Mouse (Mus musculus) gastrocnemius, postnatal 14 days (tissue): ENCODE measurements around the gene Exo1. TPM values are rescaled to one million over a fixed set of nuclear protein-coding genes. Genes with fewer than 3 reads are reported as not detected.
A peak's percentile ranks its signal among the peaks of the same experiment; 100 is the strongest.

ENCODE experiments used
- DNase-seq: peaks from one replicate; pipeline ENCODE4 v3.0.0; 2021; ENCODE audit warnings: mixed read lengths
- intact Hi-C: fragments of 180-260 bp; cut with DNase I; formaldehyde crosslinking; loops from one replicate; pipeline ENCODE4 v1.15.1; 2025; ENCODE audit warnings: low total_unique reads
- long read RNA-seq, 2 experiments: library from polyadenylated mRNA; stranded (forward); transcript quantifications; one replicate each; pipeline ENCODE4 v2.0.0; 2021
- total RNA-seq, 2 experiments: library from RNA; stranded (reverse); gene quantifications; 2 replicates each; pipeline ENCODE4 v1.2.3; 2021

Gene Exo1
- total RNA-seq = 1 to 10 TPM; 1.3 to 2.4 TPM
- long read RNA-seq, experiment 1 = 0 reads
- long read RNA-seq, experiment 2 = 0 reads

DNA sequence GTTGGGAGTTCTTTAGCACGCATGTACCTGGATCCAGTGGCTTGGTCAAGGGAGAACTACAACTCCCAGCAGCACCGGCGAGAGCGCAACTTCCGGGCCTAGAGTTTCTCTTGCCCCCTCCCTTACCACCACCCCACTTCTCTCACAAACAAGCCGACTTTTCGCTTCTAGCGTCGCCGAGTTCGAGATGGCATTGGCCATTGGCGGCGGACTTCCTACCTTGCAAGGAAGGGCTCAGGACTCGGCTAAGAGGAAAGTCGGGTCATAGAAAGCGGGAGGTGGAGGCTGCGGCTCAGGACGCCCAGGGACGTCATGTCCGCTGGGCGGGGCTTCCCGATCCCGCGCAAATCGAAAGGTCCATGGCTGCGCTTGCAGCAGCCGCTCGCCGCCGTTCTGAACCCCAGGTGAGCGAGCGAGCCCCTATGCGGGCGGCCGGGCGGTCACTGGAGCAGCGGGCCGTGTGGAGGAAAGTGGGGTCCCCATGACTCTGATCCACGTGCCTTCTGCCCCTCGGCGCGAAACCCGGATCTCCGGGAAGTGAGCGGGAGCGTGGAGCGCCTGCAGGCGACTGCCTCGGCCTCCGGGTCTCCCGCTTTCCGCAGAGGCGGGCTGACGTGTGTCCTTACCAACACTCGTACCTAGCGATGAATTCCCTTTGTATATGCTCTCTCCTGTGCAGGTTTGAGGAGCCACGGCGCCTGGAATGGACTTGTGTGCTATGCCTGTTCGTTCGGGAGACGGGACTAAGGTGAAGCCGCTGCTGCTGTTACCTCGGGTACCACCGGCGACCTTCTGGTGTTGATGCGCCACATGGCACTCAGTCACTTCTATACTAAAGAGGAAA lies at the start of gene Exo1:
TSS of gene Exo1 (plus strand) at position 129 of the 844 bp plus-strand sequence.
- peak; percentile 83 for DNase-seq
- intact Hi-C loops = loop anchor here (10.0 kb wide), 1 partner anchor 186 kb away; the partner anchor contains the start of genes Chml, Opn3 and Wdr64

DNA sequence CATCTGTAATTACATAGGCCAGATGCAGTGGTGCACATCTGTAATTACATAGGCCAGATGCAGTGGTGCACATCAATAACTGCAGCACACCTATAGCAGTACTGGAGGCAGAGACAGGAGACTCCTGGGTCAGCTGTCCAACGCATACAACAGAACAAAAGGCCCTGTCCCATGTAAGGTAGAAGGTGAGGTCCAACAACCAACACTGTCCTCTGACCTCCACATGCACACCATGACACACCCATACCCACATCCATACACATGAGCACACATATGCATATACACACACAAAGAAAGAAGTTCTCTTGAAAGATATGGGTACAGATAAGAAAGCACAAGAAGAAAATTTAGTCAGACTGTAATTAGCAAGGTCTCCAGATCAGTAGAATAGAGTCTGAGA lies 24.9 kb upstream of the Exo1 start:
- no peak for DNase-seq
- intact Hi-C loops = no loop called here

DNA sequence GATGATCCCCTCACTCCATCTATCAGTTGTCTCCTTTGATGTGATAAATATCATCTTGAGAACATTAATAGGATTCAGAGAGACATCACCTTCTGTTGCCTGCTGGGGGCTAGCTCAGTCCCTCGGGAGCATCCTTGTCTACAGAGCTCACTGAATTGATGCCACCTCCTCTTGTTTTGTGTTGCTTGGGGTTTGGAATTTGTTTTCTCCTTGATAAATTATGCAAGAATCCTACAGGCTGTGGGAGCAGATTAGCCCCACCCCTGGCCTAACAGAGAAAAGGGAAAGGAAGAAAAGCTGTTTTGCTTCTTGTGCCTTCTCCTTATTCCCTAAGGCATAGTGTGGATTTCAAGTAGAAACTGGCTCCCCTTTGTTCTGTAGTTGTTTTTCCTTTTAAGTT lies 13.3 kb upstream of the Exo1 start:
- DNase-seq = no peak
- intact Hi-C loops = no loop called here

DNA sequence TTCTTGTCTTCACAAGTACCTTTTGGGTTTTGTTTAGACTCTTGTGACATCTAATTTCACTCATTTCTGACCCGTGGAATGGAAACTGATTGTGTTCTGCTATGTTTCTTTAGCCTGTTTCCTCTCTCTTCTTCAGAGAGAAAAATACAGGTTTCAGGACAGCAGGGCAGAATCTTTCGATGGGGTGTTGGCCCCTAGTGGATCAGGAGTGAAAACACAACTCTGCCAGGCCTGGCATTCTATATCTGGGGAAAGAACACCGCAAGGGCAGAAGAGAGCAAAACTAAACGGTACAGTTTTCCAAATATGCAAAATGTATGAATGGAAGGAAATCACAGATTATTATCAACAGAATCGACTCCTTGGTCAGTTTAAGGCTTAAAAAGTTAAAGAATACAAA lies 12.8 kb upstream of the Exo1 start:
- no peak for DNase-seq
- intact Hi-C loops = no loop called here

DNA sequence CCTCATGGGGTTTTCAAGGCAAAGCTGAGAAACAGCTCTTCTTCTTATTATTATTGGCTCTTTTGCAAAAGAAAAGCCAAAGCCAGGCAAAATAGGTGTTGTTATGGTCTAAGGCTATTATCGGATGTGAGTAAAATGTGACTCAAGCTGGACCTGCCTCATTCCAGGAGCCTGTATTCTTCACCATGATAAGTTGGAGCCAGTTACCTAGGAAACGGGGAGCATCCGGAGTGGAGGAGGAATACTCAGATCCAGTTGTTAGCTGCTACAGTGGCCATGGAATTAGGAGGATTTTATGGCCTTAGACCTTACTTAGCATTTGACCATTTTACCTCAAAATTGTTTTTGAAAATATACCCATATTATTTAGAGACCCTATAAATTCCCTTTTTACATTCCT lies 9.7 kb upstream of the Exo1 start:
- intact Hi-C loops = no loop called here

DNA sequence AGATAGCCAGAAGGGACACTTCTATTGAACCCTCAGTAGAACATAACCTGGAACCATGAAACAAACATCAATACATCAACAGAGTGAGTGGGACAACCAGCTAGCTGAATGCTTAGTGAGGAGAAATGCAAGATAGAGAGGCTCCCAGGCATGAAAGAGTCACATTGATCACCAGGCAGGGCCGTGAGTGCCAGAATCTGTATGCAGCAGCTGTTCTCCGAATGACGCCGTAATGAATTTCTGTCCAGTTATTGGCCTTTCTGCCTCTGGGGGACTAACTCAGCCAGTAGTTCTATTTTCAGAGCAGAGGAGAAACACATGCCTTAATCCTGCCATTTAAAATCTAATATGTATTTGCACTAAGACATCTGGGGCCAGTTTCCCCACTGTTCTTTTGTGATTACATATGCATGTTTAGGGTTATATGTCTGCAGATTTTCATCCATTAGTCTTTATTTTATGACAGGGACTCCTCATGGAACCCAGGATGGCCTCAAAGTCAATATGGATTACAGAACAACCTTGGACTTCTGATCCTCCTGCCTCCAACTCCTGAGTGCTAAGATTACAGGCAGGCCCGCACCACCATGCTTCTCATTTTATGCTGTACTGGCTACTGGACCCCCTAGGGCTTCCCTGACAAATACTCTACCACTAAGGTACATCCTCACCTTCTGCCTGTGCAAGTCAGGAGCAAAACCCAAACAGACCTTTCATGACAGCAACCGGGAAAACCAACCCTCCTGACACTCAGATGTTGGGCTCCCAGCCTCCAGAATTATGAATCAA lies 8.2 kb upstream of the Exo1 start:
- intact Hi-C loops = no loop called here
- DNase-seq = peak; percentile 36

More for the DNA sequence above, 9.7 kb upstream of the Exo1 start:
- DNase-seq = no peak

DNA sequence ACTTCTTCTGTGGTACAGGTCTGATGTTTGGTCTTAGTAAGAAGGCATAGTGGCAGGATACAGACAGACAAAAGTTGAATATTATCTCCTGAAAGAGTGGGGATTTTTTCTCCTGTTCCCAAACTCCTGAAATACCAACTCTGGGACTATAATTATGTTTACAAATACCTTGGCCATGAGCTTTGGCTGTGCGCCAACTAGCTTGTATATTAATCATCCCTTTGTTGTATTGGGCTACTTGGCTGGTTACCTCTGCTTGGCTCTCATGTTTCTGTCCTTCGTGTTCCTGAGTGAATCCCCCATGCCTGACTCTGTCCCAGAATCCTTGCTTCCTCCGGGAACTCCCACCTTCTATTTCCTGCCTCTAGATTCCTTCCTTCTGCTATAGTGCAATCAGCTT lies 3.0 kb downstream of the Exo1 start:
- intact Hi-C loops = loop anchor here (10.0 kb wide), 1 partner anchor 189 kb away; the partner anchor contains the start of genes Chml, Opn3 and Wdr64

DNA sequence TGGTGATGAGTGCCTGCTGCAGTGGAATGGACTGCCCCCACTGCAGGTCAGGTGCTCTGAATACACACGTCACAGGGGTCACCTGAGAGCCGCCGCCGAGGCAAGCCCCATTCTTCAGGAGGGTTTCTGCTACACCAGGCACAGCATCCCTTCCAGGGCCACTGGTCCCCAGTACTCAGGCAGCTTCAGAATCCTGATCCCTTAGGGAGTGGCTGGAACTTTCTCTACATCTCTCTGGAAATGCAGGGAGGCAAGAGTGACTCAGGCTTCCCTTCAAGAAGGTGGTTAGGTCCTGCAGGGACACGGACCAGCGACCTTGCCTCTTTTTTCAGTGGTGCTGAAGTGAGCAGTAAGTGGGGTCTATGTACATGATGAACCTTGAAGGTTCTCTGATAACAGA lies 12.9 kb downstream of the Exo1 start:
- DNase-seq = no peak
- intact Hi-C loops = no loop called here

More for the DNA sequence above, 3.0 kb downstream of the Exo1 start:
- no peak for DNase-seq

DNA sequence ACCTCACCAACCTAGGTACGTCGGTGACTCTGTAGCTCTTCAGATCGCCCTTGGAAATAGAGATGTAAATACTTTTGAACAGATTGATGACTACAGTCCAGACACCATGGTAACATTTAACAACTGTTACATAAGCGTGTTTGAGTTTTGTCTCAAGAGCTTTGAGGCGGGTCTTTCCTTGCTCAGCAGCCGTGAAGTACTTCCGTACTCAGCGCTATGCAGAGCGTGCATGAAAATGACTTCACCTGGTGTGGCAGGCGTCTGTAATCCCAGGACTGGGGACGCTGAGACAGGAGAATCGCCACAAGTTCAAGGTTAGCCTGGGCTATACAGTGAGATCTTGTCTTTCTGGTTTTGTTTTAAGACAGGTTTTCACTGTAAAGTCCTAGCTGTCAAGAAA lies 13.3 kb downstream of the Exo1 start:
- DNase-seq = no peak

DNA sequence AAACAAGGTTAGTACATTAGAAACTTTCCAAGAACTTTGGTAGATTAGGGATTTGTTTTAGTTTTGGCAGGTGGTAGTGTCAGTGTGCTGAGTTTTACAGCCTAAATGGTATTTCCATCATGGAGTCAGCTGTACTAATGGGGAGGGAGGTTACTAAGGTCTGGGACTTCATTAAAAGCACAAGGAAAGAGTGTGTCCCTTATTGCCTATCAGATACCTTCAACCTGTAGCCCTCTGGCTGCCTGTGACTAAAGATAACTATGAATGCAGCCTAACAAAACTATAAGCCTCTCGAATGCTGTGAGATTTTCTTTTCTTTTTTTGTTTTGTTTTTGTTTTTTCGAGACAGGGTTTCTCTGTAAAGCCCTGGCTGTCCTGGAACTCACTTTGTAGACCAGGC lies 30.8 kb downstream of the Exo1 start:
- DNase-seq = no peak

More for the DNA sequence above, 13.3 kb downstream of the Exo1 start:
- intact Hi-C loops = no loop called here

DNA sequence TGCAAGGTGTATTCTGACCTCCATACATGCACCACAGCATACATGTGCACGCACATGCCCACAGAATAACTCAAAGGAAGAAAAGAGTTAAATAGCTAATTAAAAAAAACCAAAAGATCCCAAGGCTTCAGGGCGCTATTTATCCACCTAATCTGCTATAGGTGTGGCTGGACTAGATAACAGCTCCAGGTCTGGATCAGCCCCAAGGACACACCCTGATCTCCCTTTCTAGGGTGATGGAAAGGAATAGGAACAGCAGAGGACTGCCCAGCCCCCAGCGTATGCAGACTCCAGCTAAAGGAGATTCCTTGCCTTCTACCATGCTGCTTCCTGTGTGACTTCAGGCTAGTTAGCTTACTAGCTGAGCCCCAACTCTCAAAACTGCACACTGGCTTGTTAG lies 31.7 kb downstream of the Exo1 start:
- DNase-seq = no peak
- intact Hi-C loops = loop anchor here (10.0 kb wide), 1 partner anchor 277 kb away; no protein-coding TSS in a partner anchor

More for the DNA sequence above, 30.8 kb downstream of the Exo1 start:
- intact Hi-C loops = loop anchor here (10.0 kb wide), 1 partner anchor 276 kb away; no protein-coding TSS in a partner anchor

DNA sequence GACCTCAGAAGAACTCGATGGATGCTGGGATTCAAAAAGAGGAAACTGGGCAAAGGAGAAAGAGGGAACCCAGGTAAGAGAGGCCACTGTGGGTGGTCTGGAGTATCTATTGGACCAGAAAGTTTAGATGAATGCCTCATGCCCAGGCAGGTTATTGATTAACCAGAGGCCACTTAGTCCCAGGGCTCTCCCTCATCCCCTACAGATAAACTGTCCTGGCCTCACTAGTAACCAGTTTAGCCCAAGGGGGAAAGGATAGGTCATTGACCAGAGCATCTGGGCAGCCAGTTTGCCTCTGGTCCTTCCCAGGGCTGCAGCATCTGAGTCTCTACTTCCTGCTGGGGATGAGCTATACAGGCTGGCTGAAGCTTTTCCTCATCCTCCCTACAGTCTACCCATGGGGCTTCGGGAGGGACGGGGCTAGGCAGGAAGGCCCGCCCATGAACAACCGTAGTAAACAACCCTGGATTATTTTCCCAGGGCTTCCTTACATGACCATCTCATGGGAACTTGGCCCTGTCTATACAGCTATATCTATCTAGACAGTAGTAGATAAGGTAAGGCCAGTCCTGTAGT lies 33.4 kb downstream of the Exo1 start:
- intact Hi-C loops = loop anchor here (10.0 kb wide), 1 partner anchor 279 kb away; no protein-coding TSS in a partner anchor
- DNase-seq = no peak

DNA sequence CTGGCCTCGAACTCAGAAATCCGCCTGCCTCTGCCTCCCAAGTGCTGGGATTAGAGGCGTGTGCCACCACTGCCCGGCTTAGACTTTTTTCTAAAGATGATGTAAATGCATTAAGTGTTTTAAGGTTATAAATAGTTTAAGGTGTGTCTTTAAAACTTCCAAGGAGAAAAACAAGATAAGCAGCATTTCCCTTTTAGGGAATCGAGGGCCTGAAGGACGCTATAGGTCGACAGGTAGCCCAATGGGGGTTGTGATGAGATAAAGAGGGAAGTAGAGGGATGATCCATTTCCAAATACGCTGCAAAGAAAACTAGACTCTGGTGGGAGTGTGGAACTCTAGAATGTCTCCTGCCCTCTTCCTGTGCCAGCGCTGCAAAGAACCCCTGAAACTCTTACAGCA lies 39.6 kb downstream of the Exo1 start, which contains the start of gene Gm38100:
TSS of gene Gm38100 (plus strand) at position 301 of the 400 bp plus-strand sequence.
- no peak for DNase-seq
- intact Hi-C loops = no loop called here

DNA sequence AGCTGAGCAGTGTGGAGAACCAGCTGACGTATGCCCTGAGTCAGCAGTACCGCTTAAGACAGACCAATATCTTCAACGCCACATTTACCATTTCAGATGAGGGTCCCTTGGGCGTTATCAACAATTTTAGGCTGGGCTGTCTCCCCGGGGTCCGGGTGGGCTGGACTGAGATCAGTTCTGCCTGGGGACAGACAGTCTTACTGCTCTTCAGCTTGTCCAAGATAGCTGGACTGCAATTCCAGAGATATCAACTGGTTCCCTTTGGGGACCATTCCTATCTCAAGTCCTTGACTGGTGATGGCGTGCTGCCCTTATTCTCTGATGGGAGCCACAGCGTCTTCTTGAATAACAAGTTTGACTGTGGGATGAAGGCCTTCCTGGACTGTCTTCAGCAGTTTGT lies 40.7 kb downstream of the Exo1 start:
- no peak for DNase-seq
- intact Hi-C loops = no loop called here

DNA sequence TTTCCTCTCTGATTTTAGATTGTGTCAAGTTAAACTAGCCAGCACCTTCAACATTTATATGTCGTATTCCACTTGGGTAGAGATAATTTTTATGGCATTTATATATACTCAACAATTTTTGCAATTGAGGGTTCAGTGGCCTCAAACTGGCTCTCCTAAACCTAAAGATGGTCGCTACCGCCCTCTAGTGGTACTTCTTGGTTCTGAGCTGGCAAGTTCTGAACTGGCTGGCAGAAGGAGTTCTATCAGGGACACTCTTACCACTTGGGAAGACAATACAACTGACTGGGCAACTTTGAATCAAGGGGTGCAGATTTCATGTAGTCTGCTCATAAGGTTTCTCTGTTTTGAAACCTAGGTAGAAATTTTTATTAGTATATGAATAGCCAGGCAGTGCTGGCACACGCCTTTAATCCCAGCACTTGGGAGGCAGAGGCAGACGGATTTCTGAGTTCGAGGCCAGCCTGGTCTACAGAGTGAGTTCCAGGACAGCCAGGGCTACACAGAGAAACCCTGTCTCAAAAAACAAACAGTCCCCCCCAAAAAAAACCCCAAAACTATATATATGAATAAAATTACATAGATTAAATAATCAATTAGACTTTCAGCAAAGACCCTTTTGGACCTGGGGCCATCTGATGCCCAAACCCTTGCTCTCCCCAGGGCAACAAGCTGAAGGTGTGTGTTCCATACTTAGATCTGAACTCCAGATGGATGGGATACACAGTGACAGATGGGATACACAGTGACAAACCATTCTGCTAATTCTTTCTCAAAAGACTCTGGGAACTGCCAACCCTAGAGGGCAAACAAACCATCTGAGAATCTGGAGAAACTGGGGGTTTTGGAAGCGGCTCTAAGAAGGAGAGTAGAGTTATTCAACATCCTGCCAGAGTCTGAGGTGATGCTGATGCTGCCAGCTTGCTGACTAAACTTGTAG lies 43.7 kb downstream of the Exo1 start:
- intact Hi-C loops = no loop called here

DNA sequence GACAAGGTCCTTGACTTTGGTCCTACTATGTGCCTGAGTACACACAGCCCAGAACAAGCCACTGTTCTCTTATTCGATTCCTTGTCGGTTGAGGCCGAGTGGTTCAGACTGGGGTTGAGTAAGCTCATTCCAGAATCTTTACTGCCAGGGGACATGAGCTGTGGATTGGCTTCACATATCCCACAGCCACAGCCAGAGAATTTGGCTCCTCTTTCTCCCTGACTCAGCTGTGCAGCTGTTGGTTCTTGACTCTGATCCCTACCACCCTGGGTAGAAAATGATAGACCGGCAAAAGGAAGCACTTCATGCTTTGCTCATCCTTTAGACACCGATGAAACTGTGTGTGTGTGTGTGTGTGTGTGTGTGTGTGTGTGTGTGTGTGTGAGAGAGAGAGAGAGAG lies 51.0 kb downstream of the Exo1 start:
- intact Hi-C loops = no loop called here
- DNase-seq = peak; percentile 35

More for the DNA sequence above, 43.7 kb downstream of the Exo1 start:
- DNase-seq = peak; percentile 69

DNA sequence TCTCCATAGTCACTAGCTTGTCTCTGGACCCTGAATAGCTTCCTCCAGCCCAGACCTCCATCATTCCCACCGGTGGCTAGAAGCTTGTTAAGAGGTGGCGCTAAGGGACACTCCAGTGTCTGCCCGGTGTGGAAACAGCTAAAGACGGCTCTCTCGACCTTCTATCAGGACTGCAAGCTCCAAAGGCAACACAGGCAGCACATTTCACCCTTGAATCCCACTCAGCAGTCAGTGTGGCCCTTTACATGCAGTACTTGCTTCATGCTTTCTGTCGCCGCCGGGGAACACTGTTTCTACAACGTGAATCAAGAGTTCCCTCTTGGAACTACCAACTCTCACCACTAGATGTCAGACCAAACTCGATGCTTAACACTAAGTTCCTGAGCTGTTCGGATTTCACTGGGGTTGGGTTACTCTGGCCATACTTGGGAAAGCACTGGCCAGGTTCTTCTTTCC lies 55.9 kb downstream of the Exo1 start:
- intact Hi-C loops = loop anchor here (5.0 kb wide), 1 partner anchor 766 kb away; no protein-coding TSS in a partner anchor
- DNase-seq = peak; percentile 48

DNA sequence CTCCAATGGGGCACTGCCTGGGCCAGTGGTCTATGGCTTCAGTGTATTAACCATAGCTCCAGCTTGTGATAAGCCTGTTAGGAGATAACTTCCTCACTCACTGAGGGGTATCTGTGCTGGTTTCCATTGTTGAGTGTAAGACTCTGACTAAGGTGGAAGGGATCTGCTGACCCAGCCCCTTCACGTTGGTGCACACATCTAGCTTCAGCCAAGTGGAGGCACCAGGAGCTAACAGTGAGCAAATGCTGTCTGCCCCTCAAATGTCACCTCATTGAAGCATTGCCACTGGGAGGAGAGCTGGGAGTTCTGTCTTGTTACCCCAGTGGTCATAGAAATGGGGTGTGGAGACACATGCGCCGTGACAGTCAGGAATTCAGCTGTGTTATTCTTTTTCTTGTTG lies 58.4 kb downstream of the Exo1 start:
- intact Hi-C loops = loop anchor here (5.0 kb wide), 1 partner anchor 764 kb away; no protein-coding TSS in a partner anchor
- DNase-seq = no peak
